Mouse (Mus musculus) lung, embryonic 15.5 days (tissue): Measurements from ENCODE around the gene Xxylt1. TPM values are rescaled to one million over a fixed set of nuclear protein-coding genes. Genes with fewer than 3 reads are reported as not detected.
A peak's percentile ranks its signal among the peaks of the same experiment; 100 is the strongest.

ENCODE experiments used
- ATAC-seq: fragments of 200-750 bp; cut with Nextera tagmentation; 2 replicates; pipeline ENCODE4 v1.8.0; 2017; ENCODE audit warnings: moderate number of reproducible peaks, borderline replicate concordance; ENCODE audit not compliant: low FRiP score, low TSS enrichment; ENCODE audit errors: extremely low read depth
- H3K27ac ChIP-seq: fragments of 300-500 bp; sonication (generic); 2 replicates; pipeline ENCODE4 v1.5.1; 2015; ENCODE audit warnings: moderate library complexity, mild to moderate bottlenecking, inconsistent platforms
- H3K27me3 ChIP-seq: fragments of 300-500 bp; sonication (generic); 2 replicates; pipeline ENCODE4 v1.6.1; 2015; ENCODE audit warnings: inconsistent platforms
- H3K36me3 ChIP-seq: fragments of 300-500 bp; sonication (generic); 2 replicates; pipeline ENCODE4 v1.6.1; 2015; ENCODE audit warnings: inconsistent platforms
- H3K4me1 ChIP-seq: fragments of 300-500 bp; sonication (generic); 2 replicates; pipeline ENCODE4 v1.6.1; 2015; ENCODE audit warnings: inconsistent platforms
- H3K4me2 ChIP-seq: fragments of 300-500 bp; sonication (generic); 2 replicates; pipeline ENCODE4 v1.6.1; 2015; ENCODE audit warnings: inconsistent platforms, mild to moderate bottlenecking, moderate library complexity
- H3K4me3 ChIP-seq: fragments of 300-500 bp; sonication (generic); 2 replicates; pipeline ENCODE4 v1.5.1; 2015; ENCODE audit warnings: mild to moderate bottlenecking, inconsistent platforms
- H3K9ac ChIP-seq: fragments of 300-500 bp; sonication (generic); 2 replicates; pipeline ENCODE4 v1.6.1; 2015; ENCODE audit warnings: inconsistent platforms
- H3K9me3 ChIP-seq: fragments of 300-500 bp; sonication (generic); 2 replicates; pipeline ENCODE4 v1.6.1; 2016; ENCODE audit warnings: inconsistent platforms
- WGBS: fragments of 180-500 bp; shearing (Covaris S2); methylation state at CpG from one replicate; pipeline ENCODE4 v1.1.7; 2015; 5-methylcytosine and 5-hydroxymethylcytosine counted together
- polyA plus RNA-seq: library from polyadenylated mRNA; unstranded; fragments of >200 nt; fragmentation: Nextera tagmentation; extraction: Ambion mirVana; gene quantifications from 2 replicates; pipeline ENCODE4 v1.2.1, GENCODE M21; 2015

The Xxylt1 gene
- polyA plus RNA-seq, 1 experiment from 2014 or later, result 17.2 TPM

DNA sequence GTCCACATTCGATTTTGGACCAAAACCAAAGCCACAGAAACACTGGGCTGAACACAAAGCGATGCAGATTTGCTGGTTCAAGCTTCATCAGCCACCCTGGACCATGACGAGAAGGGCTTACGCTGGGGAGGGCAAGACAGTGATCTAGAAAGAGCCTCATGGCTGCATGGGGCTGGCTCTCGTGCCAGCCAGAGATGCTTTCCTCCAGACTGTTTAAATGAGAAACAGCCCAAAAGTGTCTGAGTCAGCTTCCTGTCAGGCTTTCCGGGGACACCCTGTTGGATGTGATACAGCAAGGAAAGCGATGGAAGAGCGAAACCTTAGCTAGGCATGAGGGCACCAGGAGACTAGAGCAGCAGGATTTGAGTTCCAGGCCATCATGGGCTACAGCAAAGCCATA is 4.8 kb downstream of the Xxylt1 start:
- H3K4me1 ChIP-seq, result peaks cover 11% of the 10 kb centered on the region
- ATAC-seq, result no peak
- H3K4me2 ChIP-seq, result no peak overlapping the region
- no peak overlapping the region for H3K9ac ChIP-seq
- no peaks in the 10 kb centered on the region for H3K27me3 ChIP-seq
- no peak overlapping the region for H3K27ac ChIP-seq
- no peaks in the 10 kb centered on the region for H3K9me3 ChIP-seq
- H3K36me3 ChIP-seq, result no peaks in the 10 kb centered on the region
- 72% methylated on average over 8 of the region's 8 CpGs for WGBS
- no peak overlapping the region for H3K4me3 ChIP-seq

DNA sequence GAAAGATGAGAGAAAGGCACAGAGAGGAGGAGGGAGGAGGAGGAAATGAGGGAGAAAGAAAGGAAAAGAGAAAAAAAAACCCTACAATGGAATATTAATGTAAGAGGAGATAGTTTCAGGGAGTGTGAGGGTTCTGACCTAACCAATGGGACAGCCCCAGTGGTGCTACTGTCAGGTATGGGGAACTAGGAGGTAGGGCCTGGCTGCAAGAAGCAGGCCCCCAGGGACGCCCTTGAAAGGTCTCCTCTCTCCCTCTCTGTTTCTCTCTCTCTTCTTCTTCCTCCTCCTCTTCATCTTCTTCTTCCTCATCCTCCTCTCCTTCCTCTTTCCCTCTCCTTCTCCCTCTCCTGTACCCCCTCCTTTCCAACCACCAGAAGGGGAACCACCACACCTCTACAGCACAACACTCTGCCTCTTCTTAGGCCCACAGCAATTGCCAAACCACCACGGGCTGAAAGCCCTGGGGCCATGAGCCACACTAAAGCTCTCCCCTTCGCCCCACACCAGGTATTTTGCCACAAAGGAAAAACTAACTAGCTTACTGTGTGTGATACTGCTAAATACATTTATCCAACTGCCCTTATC is 6.8 kb downstream of the Xxylt1 start:
- no peaks in the 10 kb centered on the region for H3K9me3 ChIP-seq
- no peak overlapping the region for H3K4me3 ChIP-seq
- no peak overlapping the region for H3K4me2 ChIP-seq
- 75% methylated on average over 3 of the region's 3 CpGs for WGBS
- H3K27ac ChIP-seq, result no peak overlapping the region
- no peaks in the 10 kb centered on the region for H3K36me3 ChIP-seq
- no peak overlapping the region for H3K9ac ChIP-seq
- no peak for ATAC-seq
- peaks cover 12% of the 10 kb centered on the region for H3K4me1 ChIP-seq
- H3K27me3 ChIP-seq, result no peaks in the 10 kb centered on the region

DNA sequence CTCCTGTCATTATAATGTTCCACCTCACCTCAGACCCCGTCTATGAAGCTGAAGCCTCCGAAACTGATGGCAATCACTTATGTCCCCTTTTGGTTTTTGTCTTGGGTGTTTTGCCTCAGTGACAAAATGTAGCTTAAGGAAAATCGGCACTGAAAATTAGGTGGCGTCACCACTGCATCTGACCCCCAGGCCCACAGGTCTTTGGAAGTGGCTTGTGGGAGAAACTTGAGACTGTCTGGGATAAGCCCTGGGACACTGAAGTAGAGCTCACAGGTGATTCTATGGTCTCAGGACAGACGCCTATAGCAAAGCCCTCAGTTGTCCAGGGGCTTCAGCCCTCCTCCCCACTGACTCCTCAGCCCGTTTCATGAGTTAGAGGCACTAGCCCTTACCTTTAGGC is 9.5 kb downstream of the Xxylt1 start:
- H3K27me3 ChIP-seq, result no peaks in the 10 kb centered on the region
- 82% methylated on average over 6 of the region's 6 CpGs for WGBS
- peaks cover 26% of the 10 kb centered on the region for H3K4me1 ChIP-seq
- no peaks in the 10 kb centered on the region for H3K9me3 ChIP-seq
- H3K4me3 ChIP-seq, result no peak overlapping the region
- no peaks in the 10 kb centered on the region for H3K36me3 ChIP-seq
- ATAC-seq, result no peak
- H3K9ac ChIP-seq, result no peak overlapping the region
- H3K4me2 ChIP-seq, result no peak overlapping the region
- H3K27ac ChIP-seq, result no peak overlapping the region

DNA sequence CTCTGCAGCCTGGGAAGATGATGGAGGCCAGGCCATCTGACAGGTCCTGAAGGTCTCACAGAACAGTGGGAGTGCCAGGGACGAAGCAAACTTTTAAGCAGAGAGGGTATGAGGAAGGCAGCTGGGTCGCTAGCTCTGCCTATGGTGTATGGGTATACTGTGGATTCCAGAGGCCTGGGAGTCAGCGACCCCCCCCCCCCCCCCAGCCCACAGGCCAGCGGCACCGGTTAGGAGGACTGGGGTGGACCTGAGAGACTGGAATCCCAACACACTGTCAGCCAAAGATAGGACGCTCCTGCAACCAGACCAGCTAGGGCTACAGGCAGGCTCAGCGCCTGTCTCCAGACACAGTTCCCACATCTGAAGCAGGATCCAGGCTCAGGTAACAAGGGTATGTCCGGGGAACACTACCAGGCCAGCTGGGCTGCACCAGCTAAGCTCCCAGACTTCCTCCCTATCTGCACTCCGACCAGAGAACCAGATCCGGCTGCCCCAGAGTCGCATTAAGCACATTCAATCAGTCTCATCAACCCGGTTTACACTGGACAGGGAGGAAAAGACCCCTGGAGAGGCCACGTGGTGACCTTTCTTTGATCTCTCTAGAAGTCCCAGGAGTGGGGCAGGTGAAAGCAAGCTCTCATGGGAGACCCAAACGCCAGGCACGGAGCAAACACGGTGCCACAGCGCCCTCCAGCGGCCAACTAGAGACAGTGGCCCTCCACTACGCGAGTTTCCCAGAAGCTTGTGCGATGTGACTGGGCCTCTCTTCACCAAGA is 10.7 kb downstream of the Xxylt1 start:
- Histone ChIP-seq H3K9ac (no peak overlapping the region), H3K4me3 (0 out of 2 replicates have a peak overlapping the region, but pooled peaks have one; percentile 5), H3K4me1 (peaks cover 26% of the 10 kb centered on the region), H3K36me3 (no peaks in the 10 kb centered on the region), H3K9me3 (no peaks in the 10 kb centered on the region), H3K27ac (no peak overlapping the region), H3K27me3 (no peaks in the 10 kb centered on the region), H3K4me2 (peak overlapping the region; percentile 33)
- 13% methylated on average over 19 of the region's 21 CpGs for WGBS
- peak; percentile 67 for ATAC-seq

DNA sequence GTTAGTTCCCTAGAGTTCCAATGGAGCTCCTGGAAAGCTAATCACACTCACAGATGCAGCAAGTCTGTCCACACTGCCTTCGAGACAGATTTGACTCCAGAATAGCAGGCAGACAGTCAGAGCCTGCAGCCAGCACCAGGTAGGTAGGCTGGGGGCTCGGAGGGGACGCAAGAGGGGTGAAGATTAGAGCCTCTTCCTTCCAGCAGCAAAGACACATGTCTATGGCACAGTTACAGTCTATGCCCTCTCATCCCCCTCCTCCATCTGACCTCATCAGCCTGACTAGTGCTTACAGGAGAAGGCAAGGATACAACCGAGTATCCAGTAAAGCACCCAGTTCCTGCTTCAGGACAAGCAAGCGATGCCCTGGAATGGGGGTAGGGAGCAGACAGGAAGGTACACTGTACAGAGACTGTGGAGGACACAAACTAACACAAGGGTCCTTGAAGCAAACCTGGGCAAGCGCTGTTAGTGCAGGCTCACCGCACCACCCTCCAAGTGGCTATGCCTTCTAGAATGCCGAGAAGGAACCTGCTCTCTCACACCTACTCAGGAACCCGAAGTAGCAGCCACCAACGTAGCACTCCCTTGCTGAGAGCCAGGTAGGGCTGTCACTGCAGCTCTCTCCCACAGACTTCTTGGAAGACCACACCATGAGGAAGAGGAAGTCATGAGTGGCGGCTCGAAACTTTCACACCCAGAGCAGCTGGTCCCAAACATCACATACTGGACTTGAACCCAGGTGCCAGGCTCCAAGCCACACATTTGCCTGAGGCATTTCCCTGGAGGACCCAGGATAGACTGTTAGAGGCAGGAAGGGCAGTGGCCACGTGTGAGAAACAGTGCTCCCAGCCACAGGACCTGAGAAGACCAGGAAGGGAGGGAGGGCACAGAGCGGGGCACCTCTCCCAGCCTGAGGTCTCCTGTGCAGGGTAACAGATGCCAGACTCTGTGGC is 11.7 kb downstream of the Xxylt1 start:
- no peak overlapping the region for H3K9ac ChIP-seq
- no peaks in the 10 kb centered on the region for H3K9me3 ChIP-seq
- 71% methylated on average over 14 of the region's 14 CpGs for WGBS
- ATAC-seq, result no peak
- H3K27ac ChIP-seq, result no peak overlapping the region
- H3K4me1 ChIP-seq, result peaks cover 26% of the 10 kb centered on the region
- H3K4me3 ChIP-seq, result no peak overlapping the region
- H3K4me2 ChIP-seq, result no peak overlapping the region
- H3K27me3 ChIP-seq, result no peaks in the 10 kb centered on the region
- H3K36me3 ChIP-seq, result no peaks in the 10 kb centered on the region

DNA sequence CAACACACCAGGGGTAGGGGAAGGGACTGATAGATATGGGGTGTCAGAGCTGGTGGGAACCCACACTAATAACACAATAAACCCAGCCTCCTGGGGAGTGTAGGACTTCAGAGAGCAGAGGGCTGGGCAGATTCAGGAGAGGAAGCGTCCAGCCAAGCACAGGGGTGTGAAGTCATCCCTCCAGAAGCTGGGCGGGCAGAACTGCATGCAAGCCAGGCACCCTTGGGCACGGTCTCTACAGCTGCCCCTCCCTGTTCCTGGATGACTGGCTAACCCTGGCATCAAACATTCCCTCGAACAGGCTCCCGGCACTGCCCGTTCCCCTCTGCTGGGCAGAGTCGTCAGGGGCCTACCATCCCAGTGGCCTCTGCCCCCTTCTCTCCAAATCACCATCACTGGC is 13.0 kb downstream of the Xxylt1 start:
- no peak overlapping the region for H3K4me3 ChIP-seq
- no peaks in the 10 kb centered on the region for H3K27me3 ChIP-seq
- whole genome bisulfite sequencing, result 78% methylated on average over 7 of the region's 7 CpGs
- H3K27ac ChIP-seq, result no peak overlapping the region
- H3K9me3 ChIP-seq, result no peaks in the 10 kb centered on the region
- no peaks in the 10 kb centered on the region for H3K36me3 ChIP-seq
- no peak overlapping the region for H3K4me2 ChIP-seq
- no peak for ATAC-seq
- no peak overlapping the region for H3K9ac ChIP-seq
- peaks cover 26% of the 10 kb centered on the region for H3K4me1 ChIP-seq

DNA sequence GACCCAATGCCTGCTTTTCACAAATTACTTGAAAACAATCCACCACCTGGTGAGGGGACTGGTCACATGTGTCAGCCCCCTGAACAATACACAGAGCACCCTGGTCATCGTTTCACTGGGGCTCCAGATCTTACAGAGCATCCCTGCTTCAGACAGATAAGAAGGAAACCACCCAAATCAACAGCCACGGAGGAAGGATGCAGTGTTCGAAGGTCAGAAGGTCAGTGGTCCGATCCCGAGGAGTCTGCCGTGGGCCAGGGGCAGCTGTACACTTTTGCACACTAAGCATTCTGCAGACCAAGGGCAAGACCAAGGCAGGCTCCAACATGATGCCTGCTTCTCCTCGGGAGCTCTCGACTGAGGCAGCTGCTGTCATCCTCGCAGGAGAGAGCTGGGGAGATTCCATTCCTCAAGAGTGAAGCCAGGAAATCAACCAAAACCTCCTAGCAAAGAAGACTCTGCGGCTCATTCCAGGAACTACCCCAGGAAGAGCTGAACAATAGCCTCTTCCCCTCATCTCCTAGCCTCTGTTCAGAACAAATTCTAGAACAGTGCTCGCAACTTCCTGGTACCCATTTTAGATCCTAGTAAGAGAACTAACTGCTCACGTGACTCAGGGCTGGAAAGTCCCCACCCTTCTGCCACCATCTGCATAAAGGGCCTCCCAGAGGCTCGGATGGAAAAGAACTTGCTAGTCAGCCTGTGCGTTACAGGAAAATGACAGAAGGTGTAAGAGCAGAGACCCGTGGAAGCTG is 14.7 kb downstream of the Xxylt1 start:
- no peak overlapping the region for H3K9ac ChIP-seq
- H3K9me3 ChIP-seq, result no peaks in the 10 kb centered on the region
- peak overlapping the region; percentile 79 for H3K27ac ChIP-seq
- peaks cover 26% of the 10 kb centered on the region for H3K4me1 ChIP-seq
- no peaks in the 10 kb centered on the region for H3K36me3 ChIP-seq
- ATAC-seq, result peak; percentile 19; the same call in 1 of the 2 replicates
- 45% methylated on average over 15 of the region's 15 CpGs for WGBS
- H3K27me3 ChIP-seq, result no peaks in the 10 kb centered on the region
- H3K4me3 ChIP-seq, result no peak overlapping the region
- 0 out of 2 replicates have a peak overlapping the region, but pooled peaks have one; percentile 11 for H3K4me2 ChIP-seq

DNA sequence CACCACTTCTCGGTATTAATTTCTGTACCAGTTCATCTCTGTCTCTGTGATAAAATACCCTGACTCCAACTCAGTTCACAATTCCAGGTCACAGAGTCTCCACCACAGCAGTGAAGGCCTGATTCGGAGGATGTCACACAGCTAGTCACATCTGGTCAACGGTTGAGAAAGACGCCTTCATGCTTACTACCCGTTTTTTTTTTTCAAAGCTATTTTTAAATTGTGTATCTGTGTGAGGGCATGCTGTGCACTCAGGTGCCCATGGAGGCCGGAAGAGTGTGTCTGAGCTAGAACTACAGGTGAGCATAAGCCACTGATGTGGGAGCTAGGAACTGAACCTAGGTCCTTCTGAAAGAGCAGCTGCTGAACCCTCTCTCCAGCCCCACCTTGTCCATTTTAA is 16.4 kb downstream of the Xxylt1 start:
- H3K9ac ChIP-seq, result no peak overlapping the region
- no peak overlapping the region for H3K27ac ChIP-seq
- peaks cover 21% of the 10 kb centered on the region for H3K4me1 ChIP-seq
- no peaks in the 10 kb centered on the region for H3K27me3 ChIP-seq
- no peak overlapping the region for H3K4me3 ChIP-seq
- no peaks in the 10 kb centered on the region for H3K9me3 ChIP-seq
- 83% methylated on average over 6 of the region's 6 CpGs for WGBS
- ATAC-seq, result no peak
- no peaks in the 10 kb centered on the region for H3K36me3 ChIP-seq
- H3K4me2 ChIP-seq, result no peak overlapping the region

DNA sequence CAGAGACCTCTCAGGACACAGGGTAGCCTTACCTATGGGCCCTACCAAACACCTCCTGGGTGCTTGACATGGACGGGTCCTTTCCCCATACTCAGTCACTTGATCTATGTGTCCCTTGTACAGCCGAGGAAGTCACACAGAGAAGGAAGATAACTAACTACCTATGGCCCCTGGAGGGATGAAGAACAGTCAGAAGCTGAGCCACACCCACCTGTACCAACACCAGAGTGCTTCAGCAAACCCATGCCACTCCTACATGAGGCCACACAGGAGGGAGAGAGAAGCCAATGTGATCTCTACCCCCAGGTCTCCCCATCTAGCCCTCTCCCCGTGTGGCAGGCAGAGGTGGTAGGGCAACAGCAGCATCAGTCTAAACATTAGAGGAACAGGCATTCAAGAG is 18.3 kb downstream of the Xxylt1 start:
- Histone ChIP-seq H3K27ac (no peak overlapping the region), H3K27me3 (no peaks in the 10 kb centered on the region), H3K4me1 (peaks cover 12% of the 10 kb centered on the region; the same call in 1 of the 2 replicates), H3K9me3 (no peaks in the 10 kb centered on the region), H3K9ac (no peak overlapping the region), H3K4me2 (no peak overlapping the region), H3K36me3 (no peaks in the 10 kb centered on the region), H3K4me3 (no peak overlapping the region)
- no peak for ATAC-seq
- 47% methylated on average over 3 of the region's 3 CpGs for WGBS

DNA sequence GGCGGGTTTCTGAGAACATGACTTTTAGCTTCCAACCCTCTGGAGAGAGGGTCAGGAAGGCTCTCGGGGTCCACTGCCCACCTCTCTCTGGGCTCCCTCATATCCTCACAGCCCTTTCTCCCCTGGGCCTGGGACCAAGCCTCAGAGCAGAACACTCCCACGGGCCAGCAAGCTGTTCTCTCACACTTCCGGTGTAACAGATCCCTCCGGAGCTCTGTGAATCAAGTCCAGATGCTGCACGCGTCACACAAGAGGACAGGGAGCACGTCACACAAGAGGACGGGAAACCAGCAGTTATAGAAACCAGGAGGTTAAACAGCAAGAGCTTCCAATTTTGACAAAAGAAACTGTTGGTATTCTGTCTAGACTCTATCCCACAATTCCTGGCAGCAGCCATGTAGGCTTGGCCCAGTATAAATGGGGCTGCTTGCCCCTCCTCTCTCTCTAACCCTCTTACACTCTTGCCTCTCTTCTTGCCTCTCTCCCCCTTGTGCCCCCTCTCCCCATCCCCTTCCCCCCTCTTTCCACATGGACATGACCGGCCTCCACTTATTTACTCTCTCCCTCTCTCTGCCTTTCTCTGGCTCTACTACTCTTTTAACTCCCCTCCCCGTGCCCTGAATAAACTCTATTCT is 19.9 kb downstream of the Xxylt1 start:
- ATAC-seq, result no peak
- no peak overlapping the region for H3K27ac ChIP-seq
- H3K9me3 ChIP-seq, result no peaks in the 10 kb centered on the region
- no peaks in the 10 kb centered on the region for H3K27me3 ChIP-seq
- H3K4me1 ChIP-seq, result peaks cover 11% of the 10 kb centered on the region
- 80% methylated on average over 11 of the region's 11 CpGs for WGBS
- H3K4me3 ChIP-seq, result no peak overlapping the region
- H3K36me3 ChIP-seq, result no peaks in the 10 kb centered on the region
- H3K4me2 ChIP-seq, result no peak overlapping the region
- no peak overlapping the region for H3K9ac ChIP-seq

DNA sequence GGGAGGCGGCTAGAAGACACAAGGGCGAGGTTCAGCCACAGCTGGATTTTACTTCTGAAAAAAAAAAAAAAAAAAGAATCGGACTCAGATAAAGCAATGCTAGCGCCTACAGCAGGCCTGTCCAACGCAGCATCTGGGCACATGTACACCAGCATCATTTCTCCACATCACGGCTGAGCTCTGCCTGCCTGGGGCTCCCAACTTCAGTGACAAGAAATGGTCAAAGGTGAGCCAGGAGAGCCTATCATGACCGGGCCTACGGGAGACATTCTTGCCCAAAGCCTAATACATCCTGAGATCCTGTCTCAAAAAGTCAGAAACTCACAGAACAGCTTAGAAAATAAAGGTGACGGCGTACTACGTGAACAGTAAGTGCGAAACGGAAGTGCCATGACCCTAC is 20.5 kb downstream of the Xxylt1 start:
- H3K4me2 ChIP-seq, result no peak overlapping the region
- ATAC-seq, result no peak
- no peaks in the 10 kb centered on the region for H3K36me3 ChIP-seq
- H3K9me3 ChIP-seq, result no peaks in the 10 kb centered on the region
- peaks cover 15% of the 10 kb centered on the region for H3K4me1 ChIP-seq
- H3K27me3 ChIP-seq, result no peaks in the 10 kb centered on the region
- H3K9ac ChIP-seq, result no peak overlapping the region
- H3K27ac ChIP-seq, result no peak overlapping the region
- WGBS, result 88% methylated on average over 13 of the region's 13 CpGs
- no peak overlapping the region for H3K4me3 ChIP-seq
